Mouse (Mus musculus): ENCODE results near the gene Dhx33. TPM values are rescaled to one million over a fixed set of nuclear protein-coding genes. Genes with fewer than 3 reads are reported as not detected.

Dhx33 gene
- polyA plus RNA-seq (2014; fragmentation: Illumina TruSeq; extraction: RNeasy Lipid Tissue Mini Kit (QIAGEN cat#74804); ENCODE audit: low read depth, low replicate concordance), result 11.2 TPM

GRCm38 (mm10) chr11:71004316-71004773 is at the start of gene Dhx33:
Gene Dhx33 (minus strand): TSS chr11:71004437.

DNA sequence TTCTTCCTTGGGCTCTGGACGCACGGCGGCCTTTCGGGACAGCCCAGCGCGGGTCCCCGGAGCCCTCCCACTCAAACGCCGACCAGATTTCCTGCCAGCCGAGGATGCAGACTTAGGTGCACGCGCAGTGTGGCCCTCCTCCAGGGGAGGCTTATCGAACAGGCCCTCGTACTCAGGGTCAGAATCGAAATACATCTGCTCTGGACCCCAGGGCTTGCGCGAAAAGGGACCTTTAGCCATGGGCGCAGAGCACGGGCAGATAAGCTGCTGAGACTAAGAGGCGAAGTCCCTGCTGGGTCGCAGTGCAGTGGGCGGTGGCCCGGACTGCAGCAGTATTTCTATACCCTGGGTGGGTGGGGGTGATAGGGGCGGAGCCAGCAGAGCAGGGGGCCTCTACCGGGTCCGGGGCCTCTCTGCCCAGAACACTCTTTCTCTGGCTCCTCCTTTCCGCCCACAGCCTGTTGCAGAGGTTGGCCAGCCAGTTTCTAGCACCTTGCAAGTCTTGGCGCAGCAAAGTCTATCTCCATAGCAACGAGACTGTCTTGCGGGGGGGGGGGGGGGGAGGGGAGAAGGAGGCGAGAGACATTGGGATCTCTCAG is 29.0 kb upstream of the Dhx33 start, which contains the start of gene 6330403K07Rik:
TSS of gene 6330403K07Rik (minus strand) at position 351 of the 599 bp plus-strand sequence.

DNA sequence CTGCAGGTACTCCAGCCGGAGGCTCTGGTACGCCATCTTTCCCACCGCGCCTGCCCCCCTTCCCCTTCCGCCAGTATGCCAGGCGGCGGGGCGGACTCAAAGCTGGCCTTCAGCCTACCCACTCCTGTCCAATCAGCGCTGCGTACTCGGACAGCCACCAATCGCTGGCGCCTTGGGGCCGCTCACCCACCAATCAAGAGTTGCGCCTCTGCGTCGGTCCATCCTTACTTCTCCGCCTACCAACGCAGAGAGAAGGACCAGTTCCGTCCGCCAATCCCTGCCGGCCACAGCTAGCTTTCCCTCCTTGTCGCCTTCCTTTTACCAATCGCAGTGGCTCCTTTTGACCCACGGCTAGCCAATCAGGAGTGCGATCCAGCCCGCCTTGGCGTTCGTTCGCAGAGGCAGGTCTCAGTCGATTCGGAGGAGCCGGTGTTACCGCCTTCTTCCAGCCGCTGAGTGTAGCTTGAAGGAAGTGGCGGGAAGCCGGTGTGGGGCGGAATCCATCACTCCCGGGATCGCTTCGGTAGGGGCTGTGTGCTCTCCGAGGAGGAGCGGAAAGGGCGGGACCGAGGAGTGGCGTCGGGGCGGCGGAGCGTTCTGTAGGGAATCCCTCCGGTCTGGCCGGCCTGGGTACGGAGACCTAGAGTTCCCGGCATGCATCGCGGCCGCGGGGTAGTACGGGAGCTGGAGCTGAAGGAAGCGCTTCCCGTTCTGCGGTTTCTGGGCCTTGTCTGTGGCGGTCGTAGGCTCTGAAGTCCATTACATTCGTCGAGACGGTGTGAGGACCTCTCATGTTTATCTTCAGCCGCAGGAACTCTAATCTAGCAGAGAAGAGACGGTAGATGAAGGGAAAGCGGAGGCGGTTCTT is 15.2 kb upstream of the Dhx33 start, which contains the start of the genes Mis12 and Derl2:
TSS of gene Mis12 (plus strand) at position 411 of the 868 bp plus-strand sequence.
TSS of gene Derl2 (minus strand) at position 641 of the 868 bp plus-strand sequence.

DNA sequence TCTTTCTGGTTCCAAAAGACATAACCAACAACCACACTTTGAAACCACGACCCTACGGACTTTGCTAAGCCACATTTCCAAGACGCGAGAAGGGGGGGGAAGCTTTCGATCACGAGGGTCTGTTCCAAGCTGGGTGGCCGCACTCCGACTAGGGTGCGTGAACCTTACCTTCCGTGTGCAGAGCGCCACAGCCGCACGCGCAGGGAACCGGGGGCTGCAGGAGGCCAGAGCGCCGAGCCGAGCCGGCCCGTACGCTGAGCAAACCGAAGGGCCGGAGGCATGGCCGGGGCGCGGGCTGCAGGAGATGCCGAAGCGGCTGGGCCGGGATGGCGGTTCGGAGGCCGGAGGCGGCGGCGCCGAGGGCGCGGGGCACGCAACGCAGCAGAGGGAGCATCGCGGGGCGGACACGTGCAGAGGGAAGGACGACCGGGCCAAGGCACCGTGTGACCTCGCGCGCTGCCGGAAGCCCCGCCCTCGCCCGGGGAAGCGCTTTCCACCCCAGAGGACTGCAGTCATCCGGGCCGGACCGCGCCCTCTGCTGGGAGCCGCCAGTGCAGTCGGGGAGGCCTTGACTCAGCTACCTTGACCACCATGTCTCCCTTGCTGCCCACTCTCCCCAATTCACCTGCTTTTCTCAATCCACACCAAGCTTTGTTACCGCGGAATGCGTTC is 21.5 kb downstream of the Dhx33 start, which contains the start of gene C1qbp:
TSS of gene C1qbp (minus strand) at position 470 of the 672 bp plus-strand sequence.

GRCm38 (mm10) chr11:70969821-70970559 is 34.2 kb downstream of the Dhx33 start, which contains the start of the genes Nup88 and Rpain:
Gene Nup88 (minus strand): TSS chr11:70969973.
Gene Rpain (plus strand): TSS chr11:70970213.

Other genes starting within 250 kb of the Dhx33 start
- 2.9 TPM for gene Zfp3, start 240.2 kb downstream of the Dhx33 start, polyA plus RNA-seq (2014; fragmentation: Illumina TruSeq; extraction: RNeasy Lipid Tissue Mini Kit (QIAGEN cat#74804); ENCODE audit: low read depth, low replicate concordance)
- not detected for gene Scimp, start 191.9 kb downstream of the Dhx33 start, polyA plus RNA-seq (2014; fragmentation: Illumina TruSeq; extraction: RNeasy Lipid Tissue Mini Kit (QIAGEN cat#74804); ENCODE audit: low read depth, low replicate concordance)
- gene Rabep1, start 159.7 kb downstream of the Dhx33 start, polyA plus RNA-seq (2014; fragmentation: Illumina TruSeq; extraction: RNeasy Lipid Tissue Mini Kit (QIAGEN cat#74804); ENCODE audit: low read depth, low replicate concordance), result 44.8 TPM
- 425 TPM for gene Nup88, start 34.5 kb downstream of the Dhx33 start, polyA plus RNA-seq (2014; fragmentation: Illumina TruSeq; extraction: RNeasy Lipid Tissue Mini Kit (QIAGEN cat#74804); ENCODE audit: low read depth, low replicate concordance)
- gene Rpain, start 34.2 kb downstream of the Dhx33 start, polyA plus RNA-seq (2014; fragmentation: Illumina TruSeq; extraction: RNeasy Lipid Tissue Mini Kit (QIAGEN cat#74804); ENCODE audit: low read depth, low replicate concordance), result 38.6 TPM
- 47.8 TPM for gene C1qbp, start 21.4 kb downstream of the Dhx33 start, polyA plus RNA-seq (2014; fragmentation: Illumina TruSeq; extraction: RNeasy Lipid Tissue Mini Kit (QIAGEN cat#74804); ENCODE audit: low read depth, low replicate concordance)
- gene Mis12, start 15.2 kb upstream of the Dhx33 start, polyA plus RNA-seq (2014; fragmentation: Illumina TruSeq; extraction: RNeasy Lipid Tissue Mini Kit (QIAGEN cat#74804); ENCODE audit: low read depth, low replicate concordance), result 21.3 TPM
- 78.7 TPM for gene Derl2, start 15.4 kb upstream of the Dhx33 start, polyA plus RNA-seq (2014; fragmentation: Illumina TruSeq; extraction: RNeasy Lipid Tissue Mini Kit (QIAGEN cat#74804); ENCODE audit: low read depth, low replicate concordance)
- gene 6330403K07Rik, start 29.1 kb upstream of the Dhx33 start, polyA plus RNA-seq (2014; fragmentation: Illumina TruSeq; extraction: RNeasy Lipid Tissue Mini Kit (QIAGEN cat#74804); ENCODE audit: low read depth, low replicate concordance), result not detected
- gene Nlrp1a, start 140.3 kb upstream of the Dhx33 start, polyA plus RNA-seq (2014; fragmentation: Illumina TruSeq; extraction: RNeasy Lipid Tissue Mini Kit (QIAGEN cat#74804); ENCODE audit: low read depth, low replicate concordance), result not detected
- 0.64 TPM for gene Nlrp1b, start 226.3 kb upstream of the Dhx33 start, polyA plus RNA-seq (2014; fragmentation: Illumina TruSeq; extraction: RNeasy Lipid Tissue Mini Kit (QIAGEN cat#74804); ENCODE audit: low read depth, low replicate concordance)